Mouse (Mus musculus) spleen, embryonic (tissue): Measurements from ENCODE around the gene Kifc5b.
"Not testable (repeated sequence)": the region's sequence is repeated elsewhere in the genome, so short reads cannot be mapped to it uniquely, and the experiment has no call there.

Experiments
- CTCF ChIA-PET: fragments of 350-600 bp; sonication (Branson Sonifier 250); formaldehyde crosslinking; loops from one replicate; lab custom pipeline; 2022; lab: Charles Lee

The Kifc5b gene

DNA sequence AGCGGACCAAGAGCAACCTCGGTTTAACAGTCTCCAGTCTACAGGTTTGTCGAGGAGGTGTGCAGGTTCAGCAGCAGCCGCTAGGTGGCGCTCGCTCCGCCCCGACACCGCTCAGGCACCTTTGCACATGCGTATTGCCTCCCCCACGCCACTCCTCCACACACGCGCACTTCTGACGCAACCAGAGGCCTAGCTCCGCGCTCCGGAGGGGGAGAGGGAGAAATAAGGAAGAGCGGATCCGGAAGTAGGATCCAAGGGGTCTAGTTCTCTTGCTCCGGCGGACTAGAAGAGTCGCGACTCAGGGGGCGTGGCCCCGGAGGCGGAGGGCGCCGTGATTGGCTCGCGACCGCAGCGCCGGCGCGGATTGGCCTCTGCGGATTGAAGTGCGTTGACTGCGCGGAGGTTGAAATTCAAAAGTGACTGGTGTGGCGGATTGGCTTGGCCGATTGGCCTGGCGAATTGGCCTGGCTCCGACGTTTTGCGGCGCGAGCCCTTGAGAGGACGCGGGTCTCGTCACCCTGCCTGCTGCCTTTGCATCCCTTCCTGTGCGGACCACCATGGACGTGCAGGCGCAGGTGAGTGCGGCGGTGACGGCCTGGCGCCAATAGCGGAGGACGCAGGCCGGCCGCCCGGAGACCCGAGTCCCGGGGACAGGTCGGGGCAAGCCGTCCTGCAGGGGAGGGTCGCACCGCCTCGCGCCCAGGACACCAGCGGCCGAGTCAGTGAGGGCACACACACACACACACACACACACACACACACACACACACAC is at the start of gene Kifc5b:
TSS of gene Kifc5b (plus strand) at position 381 of the 772 bp plus-strand sequence.
- CTCF ChIA-PET: no interaction called here

GRCm38 (mm10) chr17:26868756-26869155 is 48.1 kb upstream of the Kifc5b start:
- CTCF ChIA-PET: no interaction called here

DNA sequence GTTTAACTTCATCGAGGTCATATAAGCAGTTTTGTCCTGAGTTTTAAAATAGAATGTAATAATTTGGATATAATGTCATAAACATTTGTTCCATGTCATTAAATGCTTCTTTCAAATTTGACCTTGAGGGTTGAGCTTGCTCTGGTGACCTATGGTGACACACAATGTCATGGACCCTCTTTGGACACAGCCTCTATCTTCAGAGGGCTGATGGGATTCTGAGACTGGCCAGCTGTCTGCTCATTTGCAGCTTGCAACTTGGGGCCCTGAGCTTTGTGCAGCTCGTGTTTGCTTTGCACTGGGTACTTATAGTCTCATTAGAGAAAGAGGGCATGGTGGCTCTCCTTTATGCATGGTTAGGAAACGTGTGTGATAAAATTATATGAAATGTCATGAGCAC is 44.0 kb upstream of the Kifc5b start:
- CTCF ChIA-PET: no interaction called here

DNA sequence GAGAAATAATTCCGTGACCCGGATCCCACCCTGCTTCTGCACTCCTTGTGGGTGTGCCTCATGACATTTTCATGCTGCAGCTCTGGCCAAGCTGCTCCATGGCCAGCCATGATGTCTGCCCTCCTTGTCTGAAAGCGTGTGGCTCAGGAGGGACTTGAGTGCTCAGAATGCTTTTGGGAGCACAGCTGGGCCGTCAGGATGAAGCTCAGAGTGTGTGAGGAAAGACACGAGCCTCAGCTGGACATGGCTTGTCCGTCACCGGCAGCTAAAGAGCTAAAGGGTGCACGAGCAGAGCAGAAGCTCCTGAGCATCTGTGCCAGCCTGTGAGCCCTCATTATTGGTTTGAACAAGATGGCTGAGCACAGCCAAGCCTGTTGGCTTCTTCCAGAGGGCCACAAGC is 43.4 kb upstream of the Kifc5b start:
- CTCF ChIA-PET: no interaction called here

- CTCF ChIA-PET: no interaction called here
These were observed 42.3 kb upstream of the Kifc5b start for GRCm38 (mm10) chr17:26874542-26874941.

GRCm38 (mm10) chr17:26877927-26878326 is 39.0 kb upstream of the Kifc5b start:
- CTCF ChIA-PET: no interaction called here

GRCm38 (mm10) chr17:26879235-26879634 is 37.7 kb upstream of the Kifc5b start:
- CTCF ChIA-PET: no interaction called here

GRCm38 (mm10) chr17:26882706-26883105 is 34.2 kb upstream of the Kifc5b start:
- CTCF ChIA-PET: no interaction called here

- CTCF ChIA-PET: no interaction called here
These were observed 33.3 kb upstream of the Kifc5b start for GRCm38 (mm10) chr17:26883585-26883984.

- CTCF ChIA-PET: interaction anchor here (0.6 to 1.7 kb wide), 5 partner anchors 81 to 227 kb away, joined by 3 to 5 read pairs (median 4); partner anchors contain the start of gene Bnip1
These were observed 31.6 kb upstream of the Kifc5b start for GRCm38 (mm10) chr17:26884995-26885926.

- CTCF ChIA-PET: interaction anchor here (0.6 to 1.0 kb wide), 2 partner anchors 91 to 171 kb away, joined by 3 to 5 read pairs; partner anchors contain the start of gene Crebrf
These were observed 30.7 kb upstream of the Kifc5b start for GRCm38 (mm10) chr17:26886047-26886749.

- CTCF ChIA-PET: interaction anchor here (0.6 to 0.7 kb wide), 4 partner anchors 119 to 459 kb away, joined by 3 to 6 read pairs (median 4); no protein-coding TSS in a partner anchor
These were observed 29.0 kb upstream of the Kifc5b start for GRCm38 (mm10) chr17:26887926-26888325.

- CTCF ChIA-PET: interaction anchor here (0.6 to 0.7 kb wide), 2 partner anchors 90 to 429 kb away, joined by 3 read pairs; no protein-coding TSS in a partner anchor
These were observed 24.1 kb upstream of the Kifc5b start for GRCm38 (mm10) chr17:26892635-26893375.

- CTCF ChIA-PET: no interaction called here
These were observed 23.4 kb upstream of the Kifc5b start for GRCm38 (mm10) chr17:26893492-26893891.

DNA sequence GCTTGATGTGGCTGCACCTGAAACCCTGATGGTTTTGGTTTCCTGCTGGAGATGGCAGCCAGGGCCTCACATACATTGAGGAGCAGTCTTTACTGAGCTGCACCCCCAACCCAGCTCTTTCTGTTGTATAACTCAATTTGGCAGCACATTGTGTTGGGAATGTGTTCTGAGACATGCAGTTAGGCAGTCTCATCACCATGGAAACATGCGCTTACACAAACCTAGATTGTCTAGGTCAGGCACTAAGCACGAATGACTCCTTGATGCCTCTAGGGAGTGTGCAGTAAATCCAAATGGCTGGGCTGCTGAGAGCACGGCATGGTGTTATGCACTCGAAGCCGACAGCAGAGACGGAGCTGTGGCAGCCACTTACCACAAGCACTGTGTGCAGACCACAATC is 22.5 kb upstream of the Kifc5b start:
- CTCF ChIA-PET: no interaction called here

- CTCF ChIA-PET: interaction anchor here (1.0 kb wide), 1 partner anchor 187 kb away, joined by 3 read pairs; no protein-coding TSS in a partner anchor
These were observed 21.3 kb upstream of the Kifc5b start for GRCm38 (mm10) chr17:26895578-26895977.

- CTCF ChIA-PET: no interaction called here
These were observed 16.0 kb upstream of the Kifc5b start for GRCm38 (mm10) chr17:26900916-26901315.

DNA sequence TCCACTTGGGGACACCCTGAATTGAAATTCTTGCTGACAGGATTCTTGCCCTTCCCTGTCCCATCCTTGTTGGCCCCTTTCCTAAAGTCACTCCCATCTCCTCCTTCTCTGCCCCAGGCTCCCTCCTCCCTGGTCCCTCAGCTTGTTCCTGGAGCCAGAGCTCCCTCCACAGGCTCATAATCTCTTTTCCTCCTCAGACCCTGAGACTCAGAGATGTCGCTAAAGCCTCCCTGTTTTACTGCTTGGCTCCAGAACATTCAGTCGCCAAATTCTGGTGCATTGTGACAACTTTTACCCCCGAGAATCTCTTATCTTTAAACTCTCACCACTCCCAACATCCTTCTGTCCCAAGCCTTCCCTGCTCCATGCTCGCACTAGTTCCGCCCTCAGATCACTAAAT is 12.6 kb upstream of the Kifc5b start:
- CTCF ChIA-PET: no interaction called here

GRCm38 (mm10) chr17:26907506-26907905 is 9.4 kb upstream of the Kifc5b start:
- CTCF ChIA-PET: not testable (repeated sequence)

DNA sequence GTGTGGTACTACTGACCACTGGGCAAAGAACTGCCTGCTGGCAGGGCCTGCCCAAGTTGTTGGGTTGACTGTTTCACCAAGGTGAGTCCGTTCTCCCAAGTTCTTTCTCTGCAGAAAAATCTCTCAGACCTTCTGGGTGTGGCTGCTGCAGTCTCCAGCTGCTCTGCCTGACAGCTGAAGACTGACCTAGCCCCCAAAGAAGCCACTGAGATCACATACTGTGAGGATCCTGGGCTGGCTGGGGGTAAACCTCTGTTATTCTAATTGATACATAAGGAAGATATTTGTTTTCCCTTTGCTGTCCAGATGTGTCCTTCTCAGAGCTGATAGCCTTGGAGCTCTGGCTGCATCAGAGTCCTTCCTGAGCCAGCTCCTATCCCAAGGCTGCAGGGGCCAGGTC is 1.6 kb upstream of the Kifc5b start:
- CTCF ChIA-PET: no interaction called here

DNA sequence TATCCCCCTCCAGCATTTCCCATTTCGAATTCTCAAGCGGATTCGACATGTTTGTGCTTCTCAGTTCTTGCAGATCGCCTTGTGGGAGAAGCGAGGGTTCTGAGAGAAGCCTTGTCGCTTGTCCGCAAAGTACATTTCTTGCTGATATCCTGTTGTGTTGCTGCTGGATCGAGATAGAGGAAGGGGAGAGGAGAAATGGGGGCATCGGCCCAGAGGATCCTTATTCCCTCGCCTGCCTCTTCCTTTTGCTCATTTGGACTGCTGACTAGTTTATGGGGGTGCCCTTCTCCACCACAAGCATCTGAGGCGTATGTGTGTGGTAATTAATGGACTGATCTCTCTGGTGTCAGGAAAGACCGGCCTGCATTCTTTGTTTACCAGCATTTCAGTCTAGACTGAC is 669 bp downstream of the Kifc5b start:
- CTCF ChIA-PET: not testable (repeated sequence)
